Mouse (Mus musculus): ENCODE results near the gene Cep57l1.

Cep57l1 gene

GRCm38 (mm10) chr10:41814305-41814853 lies 4.7 kb upstream of the Cep57l1 start:
- DNase-seq: no peak

- no peak for DNase-seq
These were observed 2.9 kb upstream of the Cep57l1 start for GRCm38 (mm10) chr10:41812566-41812965.

- no peak for DNase-seq
These were observed 1.1 kb upstream of the Cep57l1 start for GRCm38 (mm10) chr10:41810564-41811455.

DNA sequence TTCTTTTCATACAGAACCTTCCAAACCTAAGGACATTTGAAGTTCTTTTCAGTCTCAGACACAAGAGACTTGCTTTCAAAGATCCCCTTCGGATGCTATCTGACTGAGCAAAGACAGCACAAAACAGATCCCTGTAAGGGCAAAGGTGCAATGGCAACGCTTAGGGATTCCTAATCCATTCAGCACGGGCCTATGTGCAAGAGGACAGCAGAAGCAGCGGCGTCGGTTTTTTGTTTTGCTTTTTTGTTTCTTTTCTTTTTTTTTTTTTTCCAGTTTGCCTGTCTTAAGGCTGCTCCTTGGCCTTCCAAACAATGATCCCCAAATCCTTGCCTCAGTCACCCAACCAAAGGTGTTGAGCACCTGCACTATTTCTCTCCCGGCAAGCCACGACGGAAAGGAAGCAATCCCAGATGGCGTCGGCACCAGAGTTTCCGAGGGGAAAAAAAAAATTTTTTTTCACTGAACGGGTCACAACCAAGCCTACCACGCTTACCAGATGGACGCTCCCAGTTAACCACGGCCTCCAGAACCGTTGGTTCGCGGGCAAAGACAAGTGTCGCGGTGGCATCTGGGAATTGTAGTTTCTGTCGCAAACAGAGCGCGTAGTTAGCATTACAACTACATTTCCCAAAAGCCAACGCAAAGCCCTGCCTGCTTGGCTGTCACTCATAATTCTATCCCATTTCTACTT lies 446 bp downstream of the Cep57l1 start:
- peak; percentile 90 to 92 for DNase-seq

GRCm38 (mm10) chr10:41805729-41806355 lies 3.8 kb downstream of the Cep57l1 start:
- no peak for DNase-seq

DNA sequence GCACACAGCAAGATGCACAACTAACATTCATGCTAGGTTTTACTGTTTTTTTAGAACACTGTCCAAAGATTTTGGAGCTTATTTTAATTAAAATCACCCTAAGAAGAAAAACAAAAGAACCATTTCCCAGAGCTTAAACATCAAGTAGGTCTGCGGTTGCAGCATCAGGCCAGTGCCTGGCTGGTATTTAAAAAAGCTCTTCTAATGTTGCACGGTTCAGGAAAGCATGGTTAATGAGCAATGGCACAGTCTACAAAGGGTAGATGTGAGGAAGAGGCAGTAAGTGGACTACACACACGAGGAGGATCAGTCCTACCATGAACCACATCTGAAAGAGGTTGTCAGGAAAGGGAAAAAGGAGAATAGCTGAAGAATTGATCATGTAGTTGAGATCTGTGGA lies 5.0 kb downstream of the Cep57l1 start:
- DNase-seq: no peak

DNA sequence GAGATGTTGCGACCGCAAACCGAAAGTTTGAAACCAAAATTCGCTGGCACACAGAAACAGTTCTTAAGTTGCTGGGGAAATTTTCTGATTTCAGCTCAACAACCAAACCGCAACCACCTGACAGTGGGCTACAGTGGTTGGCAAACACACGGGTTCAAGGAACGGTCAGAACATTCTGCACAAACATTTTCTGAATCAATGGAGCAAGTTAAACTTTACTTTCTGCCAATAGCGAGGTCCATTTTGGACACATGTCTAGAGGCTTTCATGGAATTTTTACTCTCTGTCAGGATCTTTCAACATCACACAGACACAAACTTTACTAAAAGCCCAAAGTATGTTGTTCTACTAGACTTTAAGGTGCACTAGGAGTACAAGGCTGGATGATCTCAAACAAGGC lies 6.2 kb downstream of the Cep57l1 start:
- DNase-seq: no peak

GRCm38 (mm10) chr10:41797253-41797652 lies 12.4 kb downstream of the Cep57l1 start:
- no peak for DNase-seq

- no peak for DNase-seq
These were observed 17.3 kb downstream of the Cep57l1 start for GRCm38 (mm10) chr10:41792375-41792774.

- no peak for DNase-seq
These were observed 42.4 kb downstream of the Cep57l1 start for GRCm38 (mm10) chr10:41767254-41767653.

DNA sequence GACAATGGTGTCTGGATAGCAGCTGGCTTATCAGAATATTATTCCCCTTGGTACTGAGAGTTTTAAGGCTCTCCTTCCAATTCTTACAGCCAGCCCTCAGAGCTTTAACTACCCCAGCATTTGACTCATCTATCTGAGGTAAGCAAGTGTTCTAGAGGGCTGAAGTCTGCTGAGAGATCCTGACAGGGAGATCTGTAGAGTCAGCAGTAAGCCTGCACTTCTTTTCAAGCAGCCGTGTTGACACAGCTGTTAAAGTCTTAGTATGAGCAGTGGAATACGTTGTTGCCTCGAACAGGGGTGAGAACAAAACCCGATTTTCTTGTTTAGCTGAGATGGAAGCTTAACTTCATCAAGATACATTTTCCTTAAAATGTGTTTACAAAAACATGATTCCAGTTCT lies 43.4 kb downstream of the Cep57l1 start:
- DNase-seq: no peak

- DNase-seq: no peak
These were observed 44.1 kb downstream of the Cep57l1 start for GRCm38 (mm10) chr10:41765586-41765985.

- DNase-seq: no peak
These were observed 45.8 kb downstream of the Cep57l1 start for GRCm38 (mm10) chr10:41763741-41764385.

DNA sequence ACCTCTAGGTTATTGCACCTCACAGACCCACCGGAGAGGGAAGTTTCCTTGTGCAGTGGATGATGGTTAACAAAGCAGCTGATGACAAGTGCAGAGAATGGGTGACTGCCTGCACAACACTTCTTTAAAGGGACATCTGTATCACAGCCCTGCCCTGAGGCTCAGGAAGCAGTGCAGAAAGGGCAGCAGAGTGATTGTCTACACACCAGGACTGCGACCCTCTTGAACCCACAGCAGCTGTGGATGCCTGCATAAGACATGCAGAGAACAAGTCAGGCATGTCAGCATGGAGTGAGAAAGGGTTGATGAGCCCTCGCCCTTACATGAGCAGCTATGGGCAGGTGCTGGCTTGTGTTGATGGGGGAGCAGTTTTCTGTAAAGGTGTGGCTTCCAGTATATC lies 48.8 kb downstream of the Cep57l1 start:
- no peak for DNase-seq

GRCm38 (mm10) chr10:41758041-41758440 lies 51.6 kb downstream of the Cep57l1 start:
- no peak for DNase-seq

DNA sequence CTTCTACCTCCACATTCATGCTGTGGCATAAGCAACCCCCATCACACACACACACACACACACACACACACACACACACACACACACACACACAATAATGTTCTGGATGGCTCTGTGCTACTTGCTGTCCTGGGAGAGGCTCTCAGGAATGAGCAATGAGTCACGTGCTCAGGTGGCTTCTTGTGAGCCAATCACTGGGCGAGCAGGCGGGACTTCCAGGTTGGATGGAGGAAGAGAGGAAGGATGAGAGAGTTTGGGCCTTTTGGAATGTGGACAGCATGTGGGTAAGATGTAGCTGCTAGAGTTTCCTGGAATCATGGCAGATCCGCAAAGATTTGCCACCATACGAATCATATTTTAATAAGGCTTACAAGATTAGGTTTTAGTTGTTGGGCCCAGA lies 52.4 kb downstream of the Cep57l1 start:
- no peak for DNase-seq

- DNase-seq: no peak
These were observed 57.7 kb downstream of the Cep57l1 start for GRCm38 (mm10) chr10:41751867-41752480.

- no peak for DNase-seq
These were observed 60.4 kb downstream of the Cep57l1 start for GRCm38 (mm10) chr10:41749306-41749705.

DNA sequence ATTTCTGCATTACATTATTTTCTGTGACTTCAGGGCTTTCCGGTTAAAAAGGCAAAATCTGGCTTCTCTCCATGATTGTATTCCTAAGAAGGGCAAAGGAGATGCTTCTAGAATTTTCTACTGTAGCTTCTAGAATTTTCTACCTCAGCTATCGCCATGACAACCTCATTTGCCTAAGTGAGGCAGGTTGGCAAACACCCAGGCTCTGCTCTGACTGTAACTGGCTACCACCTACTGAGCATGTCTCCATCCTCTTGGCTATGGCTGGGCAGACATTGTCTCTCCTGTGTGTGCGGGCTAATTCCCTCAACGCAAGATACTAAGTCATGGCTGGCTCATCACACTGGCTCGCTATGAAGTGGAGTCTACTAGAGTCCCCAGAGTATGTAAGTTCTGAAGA lies 63.1 kb downstream of the Cep57l1 start:
- peak; percentile 6 to 45 for DNase-seq

GRCm38 (mm10) chr10:41744006-41744405 lies 65.7 kb downstream of the Cep57l1 start:
- DNase-seq: no peak

- DNase-seq: no peak
These were observed 69.5 kb downstream of the Cep57l1 start for GRCm38 (mm10) chr10:41740221-41740620.

GRCm38 (mm10) chr10:41737245-41737644 lies 72.4 kb downstream of the Cep57l1 start:
- no peak for DNase-seq
